Mouse (Mus musculus) spleen, postnatal 0 days (tissue): ENCODE measurements around the gene Gpr3. TPM values are rescaled to one million over a fixed set of nuclear protein-coding genes. Genes with fewer than 3 reads are reported as not detected.

Source experiments
- polyA plus RNA-seq: library from polyadenylated mRNA; unstranded; fragments of >200 nt; fragmentation: Nextera tagmentation; extraction: Ambion mirVana; gene quantifications from 2 replicates; pipeline ENCODE4 v1.2.1, GENCODE M21; 2015

Gene Gpr3
- 0.11 TPM in 1 of 2 replicates, not detected in the other for polyA plus RNA-seq

DNA sequence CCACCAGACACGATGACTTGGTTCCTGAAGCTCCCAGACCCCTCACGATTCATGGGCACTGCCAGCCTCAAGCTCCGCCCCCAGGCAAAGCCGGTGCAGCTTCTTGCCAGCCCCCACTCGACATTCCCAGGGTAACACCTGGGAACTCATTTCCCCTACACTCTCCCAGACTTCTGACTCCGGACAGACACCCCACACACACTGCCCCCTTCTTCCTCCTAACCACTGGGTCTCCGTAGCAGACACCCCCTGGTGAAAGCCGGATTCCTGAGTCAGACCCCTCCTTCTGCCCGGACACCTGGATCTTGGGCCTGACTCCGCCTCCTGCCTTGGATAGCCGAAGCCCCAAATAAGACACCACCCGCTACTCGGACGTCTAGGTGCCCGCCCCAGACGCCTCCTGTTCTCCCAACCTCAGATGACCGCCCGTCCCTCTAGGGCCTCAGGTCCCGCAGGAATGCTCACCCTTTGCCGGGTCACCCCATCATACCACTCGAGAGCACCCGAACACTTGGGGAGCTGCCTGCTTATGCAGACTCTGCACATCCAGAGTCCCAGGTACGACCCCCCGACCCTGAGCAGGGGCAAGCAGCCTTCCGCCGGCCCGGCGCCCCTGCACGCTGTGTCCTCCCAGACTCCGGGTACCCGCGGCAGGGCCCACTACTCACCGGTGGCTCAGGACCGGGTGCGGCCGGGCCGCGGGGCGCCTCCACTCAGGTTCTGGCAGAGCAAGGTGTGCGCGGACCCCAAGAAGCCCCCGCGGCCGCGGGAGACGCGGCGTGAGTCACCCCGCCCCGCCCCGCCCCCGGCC, at the start of gene Gpr3, which contains the start of gene Cd164l2:
Gene Gpr3, minus strand, starts transcription at position 786 of the 811 bp plus-strand sequence.
Gene Cd164l2, plus strand, starts transcription at position 381 of the 811 bp plus-strand sequence.

DNA sequence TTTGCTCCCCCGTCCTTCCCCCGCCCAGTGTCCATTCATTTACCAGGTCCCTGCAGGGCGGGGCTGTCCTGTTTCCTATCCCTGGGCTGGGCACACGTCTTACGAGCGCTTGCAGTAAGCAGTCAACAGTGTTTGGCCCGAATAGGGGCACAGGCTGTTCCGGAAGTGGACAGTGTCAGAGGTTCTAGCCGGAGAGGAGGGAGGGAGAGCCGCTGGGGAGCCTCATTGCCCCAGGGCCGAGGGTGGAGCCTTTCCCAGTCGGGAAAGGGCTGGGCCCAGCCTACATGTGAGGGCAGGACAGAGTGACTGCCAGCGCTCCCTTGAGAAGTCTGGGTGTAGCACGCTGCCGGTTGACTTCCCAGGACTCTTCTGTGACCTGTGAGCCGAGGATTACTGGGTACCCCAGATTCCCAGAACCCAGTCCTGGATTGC, 28.2 kb upstream of the Gpr3 start, which contains the start of gene Map3k6:
Gene Map3k6, plus strand, starts transcription at position 329 of the 432 bp plus-strand sequence.

Other genes with a start within 250 kb of the Gpr3 start
- 11.6 and 16.2 TPM in 2 replicates for gene Fgr, start 238.4 kb downstream of the Gpr3 start, polyA plus RNA-seq
- 2.4 and 3.7 TPM in 2 replicates for gene Ahdc1, start 201.3 kb downstream of the Gpr3 start, polyA plus RNA-seq
- 83.1 and 88.3 TPM in 2 replicates for gene Wasf2, start 82.0 kb downstream of the Gpr3 start, polyA plus RNA-seq
- gene Cd164l2, start 405 bp downstream of the Gpr3 start, polyA plus RNA-seq: 0.18 and 0.45 TPM in 2 replicates
- 4.6 and 5.5 TPM in 2 replicates for gene Map3k6, start 28.3 kb upstream of the Gpr3 start, polyA plus RNA-seq
- 3.2 and 3.5 TPM in 2 replicates for gene Sytl1, start 50.6 kb upstream of the Gpr3 start, polyA plus RNA-seq
- 57.6 and 59.4 TPM in 2 replicates for gene Tmem222, start 65.3 kb upstream of the Gpr3 start, polyA plus RNA-seq
- 8.0 and 8.3 TPM in 2 replicates for gene Wdtc1, start 140.9 kb upstream of the Gpr3 start, polyA plus RNA-seq
- gene Slc9a1, start 157.2 kb upstream of the Gpr3 start, polyA plus RNA-seq: 4.5 and 5.3 TPM in 2 replicates